Mouse (Mus musculus) midbrain, embryonic 12.5 days (tissue): ENCODE data around the gene Supt16. TPM values are rescaled to one million over a fixed set of nuclear protein-coding genes. Genes with fewer than 3 reads are reported as not detected.

Source experiments
- ATAC-seq: fragments of 200-750 bp; cut with Nextera tagmentation; 2 replicates; pipeline ENCODE4 v1.8.0; 2017; ENCODE audit warnings: low read depth, moderate TSS enrichment, moderate library complexity; ENCODE audit not compliant: low FRiP score
- H3K27ac ChIP-seq: fragments of 300-500 bp; sonication (generic); replicated peaks from 2 replicates; pipeline ENCODE4 v1.5.1; 2016; ENCODE audit warnings: mild to moderate bottlenecking
- H3K27me3 ChIP-seq: fragments of 300-500 bp; sonication (generic); 2 replicates; pipeline ENCODE4 v1.6.1; 2016; ENCODE audit warnings: mild to moderate bottlenecking
- H3K36me3 ChIP-seq: fragments of 300-500 bp; sonication (generic); 2 replicates; pipeline ENCODE4 v1.6.1; 2016
- H3K4me1 ChIP-seq: fragments of 300-500 bp; sonication (generic); 2 replicates; pipeline ENCODE4 v1.6.1; 2016
- H3K4me2 ChIP-seq: fragments of 300-500 bp; sonication (generic); replicated peaks from 2 replicates; pipeline ENCODE4 v1.6.1; 2016; ENCODE audit warnings: mild to moderate bottlenecking, moderate library complexity
- H3K4me3 ChIP-seq: fragments of 300-500 bp; sonication (generic); 2 replicates; pipeline ENCODE4 v1.5.1; 2016; ENCODE audit warnings: mild to moderate bottlenecking
- H3K9ac ChIP-seq: fragments of 300-500 bp; sonication (generic); replicated peaks from 2 replicates; pipeline ENCODE4 v1.6.1; 2016; ENCODE audit warnings: mild to moderate bottlenecking, moderate library complexity
- H3K9me3 ChIP-seq: fragments of 300-500 bp; sonication (generic); 2 replicates; pipeline ENCODE4 v1.6.1; 2016; ENCODE audit warnings: mild to moderate bottlenecking
- WGBS: fragments of 180-500 bp; shearing (Covaris S2); methylation state at CpG from one replicate; pipeline ENCODE4 v1.1.7; 2016; 5-methylcytosine and 5-hydroxymethylcytosine counted together
- polyA plus RNA-seq: library from polyadenylated mRNA; unstranded; fragments of >200 nt; fragmentation: Nextera tagmentation; extraction: Ambion mirVana; gene quantifications from 2 replicates; pipeline ENCODE4 v1.2.1, GENCODE M21; 2016

Gene Supt16
- 75.2 and 82.9 TPM in 2 replicates for polyA plus RNA-seq

DNA sequence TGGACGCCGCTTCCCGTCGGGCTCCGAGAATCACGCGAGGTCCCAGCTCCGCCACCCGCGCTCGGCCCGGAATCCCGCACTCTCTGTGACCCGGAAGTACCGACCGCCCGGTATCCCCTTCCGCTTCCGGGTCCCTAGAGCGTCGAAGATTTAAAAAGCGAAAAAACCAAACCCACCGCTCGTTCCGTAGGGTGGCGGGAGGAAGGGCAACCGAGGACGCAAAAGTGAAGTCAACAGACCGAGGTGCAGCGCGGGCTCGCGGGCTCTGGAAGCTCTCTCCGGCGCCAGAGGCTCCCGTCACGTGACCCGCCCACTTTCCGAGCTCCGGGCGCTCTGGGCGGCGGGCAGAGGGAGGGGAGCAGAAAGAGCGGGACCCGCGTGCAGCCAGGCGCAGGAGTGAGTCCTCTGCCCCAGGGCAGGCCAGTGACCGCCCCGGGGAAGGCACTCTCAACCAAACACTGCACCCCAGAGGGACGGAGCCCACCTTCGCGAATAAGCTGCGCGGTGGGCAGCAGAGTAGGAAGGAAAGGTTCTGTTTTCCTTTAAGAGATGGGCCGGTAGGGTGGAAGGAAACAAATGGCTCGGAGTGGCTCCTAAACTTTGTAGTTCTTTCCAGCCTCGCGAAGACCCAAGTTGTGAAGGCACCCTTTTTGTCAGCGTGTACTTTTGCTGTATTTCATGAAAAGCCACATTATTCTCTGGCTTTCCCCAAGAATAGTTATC lies at the start of gene Supt16:
Gene Supt16 (minus strand): TSS at position 261 of the 723 bp plus-strand sequence.
- peaks cover 15% of the 10 kb centered on the region for H3K4me1 ChIP-seq
- peak within 1 kb of the TSS; percentile 100 for H3K4me3 ChIP-seq
- peak within 1 kb of the TSS; percentile 98 for H3K9ac ChIP-seq
- H3K36me3 ChIP-seq: peaks cover 42% of the 10 kb centered on the region
- H3K9me3 ChIP-seq: no peaks in the 10 kb centered on the region
- no peaks in the 10 kb centered on the region for H3K27me3 ChIP-seq
- under 1% methylated on average over 59 of the region's 59 CpGs for WGBS
- H3K27ac ChIP-seq: peak within 1 kb of the TSS; percentile 98
- ATAC-seq: peak; percentile 96
- H3K4me2 ChIP-seq: peak within 1 kb of the TSS; percentile 68

DNA sequence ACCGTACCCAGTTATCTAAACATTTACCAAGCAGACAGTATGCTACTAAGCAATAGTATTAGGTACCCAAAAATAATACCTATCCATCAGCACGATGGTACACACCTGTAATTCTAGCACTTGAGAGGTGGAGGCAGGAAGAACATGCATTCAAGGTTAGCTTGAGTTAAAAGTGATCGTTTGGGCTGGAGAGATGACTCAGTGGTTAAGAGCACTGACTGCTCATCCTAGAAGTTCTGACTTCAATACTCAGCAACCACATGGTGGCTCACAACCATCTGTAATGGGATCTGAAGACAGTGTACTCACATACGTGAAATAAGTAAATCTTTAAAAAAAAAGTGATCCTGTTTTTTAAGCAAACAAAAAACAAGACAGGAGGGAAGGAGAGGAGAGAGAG lies 48.9 kb upstream of the Supt16 start:
- no peaks in the 10 kb centered on the region for H3K27me3 ChIP-seq
- no peak overlapping the region for H3K9ac ChIP-seq
- no peak overlapping the region for H3K27ac ChIP-seq
- peaks cover 13% of the 10 kb centered on the region for H3K4me1 ChIP-seq
- 85% methylated on average over 4 of the region's 4 CpGs for WGBS
- no peak overlapping the region for H3K4me2 ChIP-seq
- H3K4me3 ChIP-seq: no peak overlapping the region
- ATAC-seq: no peak
- no peaks in the 10 kb centered on the region for H3K9me3 ChIP-seq
- H3K36me3 ChIP-seq: no peaks in the 10 kb centered on the region

GRCm38 (mm10) chr14:52244690-52245042 lies 47.5 kb upstream of the Supt16 start:
- peak; percentile 87 for ATAC-seq
- WGBS: 8% methylated on average over 7 of the region's 7 CpGs
- peak overlapping the region; percentile 36; the same call in 1 of the 2 replicates for H3K27ac ChIP-seq

GRCm38 (mm10) chr14:52244041-52244689 lies 46.9 kb upstream of the Supt16 start:
- Histone ChIP-seq H3K4me1 (peaks cover 13% of the 10 kb centered on the region), H3K4me3 (peak overlapping the region; percentile 82), H3K9me3 (no peaks in the 10 kb centered on the region), H3K27me3 (no peaks in the 10 kb centered on the region), H3K4me2 (peak overlapping the region; percentile 83), H3K9ac (peak overlapping the region; percentile 86), H3K27ac (peak overlapping the region; percentile 54; the same call in 1 of the 2 replicates), H3K36me3 (peaks cover 4% of the 10 kb centered on the region; the same call in 1 of the 2 replicates)
- under 1% methylated on average over 32 of the region's 32 CpGs for WGBS
- ATAC-seq: peak; percentile 100

More at GRCm38 (mm10) chr14:52244690-52245042, 47.5 kb upstream of the Supt16 start:
- Histone ChIP-seq H3K27me3 (no peaks in the 10 kb centered on the region), H3K4me2 (peak overlapping the region; percentile 83), H3K36me3 (peaks cover 4% of the 10 kb centered on the region; the same call in 1 of the 2 replicates), H3K4me1 (peaks cover 13% of the 10 kb centered on the region), H3K9me3 (no peaks in the 10 kb centered on the region), H3K4me3 (peak overlapping the region; percentile 82), H3K9ac (peak overlapping the region; percentile 86)

DNA sequence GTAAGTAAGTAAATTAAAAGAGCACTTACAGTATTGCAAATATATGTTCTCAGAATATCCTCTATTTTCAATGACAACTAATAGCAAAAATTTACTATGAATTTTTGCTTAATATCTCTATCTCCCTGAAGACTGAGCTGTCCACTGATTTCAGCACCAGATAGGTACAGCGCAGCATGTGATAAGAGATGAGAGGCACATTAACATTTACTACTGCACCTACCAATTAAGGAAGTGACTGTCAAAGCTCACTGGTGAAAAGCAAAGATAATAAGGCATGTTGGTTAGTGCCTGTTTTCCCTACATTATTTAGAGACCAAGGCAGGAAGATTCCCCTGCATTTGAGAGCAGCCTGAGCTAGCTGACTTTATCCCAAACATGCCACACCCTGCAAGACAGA lies 39.0 kb upstream of the Supt16 start:
- Histone ChIP-seq H3K4me3 (no peak overlapping the region), H3K9ac (no peak overlapping the region), H3K27me3 (no peaks in the 10 kb centered on the region), H3K36me3 (peaks cover 68% of the 10 kb centered on the region), H3K9me3 (no peaks in the 10 kb centered on the region), H3K27ac (no peak overlapping the region), H3K4me2 (no peak overlapping the region), H3K4me1 (no peaks in the 10 kb centered on the region)
- no peak for ATAC-seq
- WGBS: 100% methylated on average over 1 of the region's 1 CpGs

DNA sequence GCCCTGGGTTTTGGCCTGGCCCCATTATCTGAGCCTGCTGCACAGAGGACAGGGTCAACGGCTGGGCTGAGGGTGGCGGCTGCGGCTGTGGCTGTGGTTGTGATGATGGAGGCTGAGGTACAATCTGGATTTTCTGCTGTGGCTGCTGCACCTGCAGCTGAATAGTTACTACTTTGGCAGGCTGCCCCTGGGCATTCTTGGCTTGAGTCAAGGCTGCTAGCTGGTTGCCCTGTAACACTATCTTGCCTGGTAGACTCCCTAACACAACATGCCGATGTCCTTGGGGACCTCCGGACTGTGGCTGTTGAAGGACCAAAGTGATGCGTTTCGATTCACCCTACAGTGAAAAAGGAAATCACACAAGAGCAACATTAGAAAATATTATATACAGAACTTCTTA lies 37.9 kb upstream of the Supt16 start:
- ATAC-seq: no peak
- H3K27ac ChIP-seq: no peak overlapping the region
- H3K4me1 ChIP-seq: no peaks in the 10 kb centered on the region
- H3K36me3 ChIP-seq: peaks cover 75% of the 10 kb centered on the region
- WGBS: 94% methylated on average over 7 of the region's 7 CpGs
- no peaks in the 10 kb centered on the region for H3K27me3 ChIP-seq
- no peaks in the 10 kb centered on the region for H3K9me3 ChIP-seq
- H3K9ac ChIP-seq: no peak overlapping the region
- H3K4me2 ChIP-seq: no peak overlapping the region
- H3K4me3 ChIP-seq: no peak overlapping the region

- ATAC-seq: no peak
- Histone ChIP-seq H3K9me3 (no peaks in the 10 kb centered on the region), H3K4me1 (no peaks in the 10 kb centered on the region), H3K4me3 (no peak overlapping the region), H3K9ac (no peak overlapping the region), H3K4me2 (no peak overlapping the region), H3K36me3 (peaks cover 99% of the 10 kb centered on the region), H3K27ac (no peak overlapping the region), H3K27me3 (no peaks in the 10 kb centered on the region)
- 86% methylated on average over 6 of the region's 6 CpGs for WGBS
Observed at GRCm38 (mm10) chr14:52232249-52232648, 35.0 kb upstream of the Supt16 start.

GRCm38 (mm10) chr14:52225972-52226371 lies 28.8 kb upstream of the Supt16 start:
- Histone ChIP-seq H3K36me3 (peaks cover 95% of the 10 kb centered on the region), H3K4me3 (no peak overlapping the region), H3K27ac (no peak overlapping the region), H3K4me2 (no peak overlapping the region), H3K9me3 (no peaks in the 10 kb centered on the region), H3K27me3 (no peaks in the 10 kb centered on the region), H3K9ac (no peak overlapping the region), H3K4me1 (no peaks in the 10 kb centered on the region)
- no peak for ATAC-seq
- 94% methylated on average over 2 of the region's 2 CpGs for whole genome bisulfite sequencing

DNA sequence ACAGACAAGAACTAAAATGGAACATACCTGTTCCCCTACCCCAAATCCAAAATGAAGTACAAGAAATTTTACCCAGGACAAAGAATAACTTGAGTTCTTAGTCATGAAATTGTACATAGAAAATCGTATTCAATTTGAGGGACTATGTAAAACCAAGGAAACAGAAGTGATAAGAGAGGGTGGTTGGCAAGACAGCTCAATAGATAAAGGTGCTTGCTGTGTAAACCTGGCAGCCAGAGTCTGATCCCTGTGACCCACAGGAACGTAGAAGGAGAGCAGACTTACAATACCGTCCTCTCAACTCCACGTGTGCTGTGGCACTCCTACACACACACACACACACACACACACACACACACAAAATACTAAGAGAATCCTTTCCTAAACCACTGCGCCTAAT lies 20.0 kb upstream of the Supt16 start:
- peaks cover 92% of the 10 kb centered on the region for H3K36me3 ChIP-seq
- no peak for ATAC-seq
- no peak overlapping the region for H3K4me2 ChIP-seq
- no peak overlapping the region for H3K9ac ChIP-seq
- no peak overlapping the region for H3K27ac ChIP-seq
- WGBS: 89% methylated on average over 5 of the region's 5 CpGs
- no peak overlapping the region for H3K4me3 ChIP-seq
- H3K9me3 ChIP-seq: no peaks in the 10 kb centered on the region
- no peaks in the 10 kb centered on the region for H3K27me3 ChIP-seq
- H3K4me1 ChIP-seq: no peaks in the 10 kb centered on the region

GRCm38 (mm10) chr14:52199412-52199811 lies 2.2 kb upstream of the Supt16 start:
- Histone ChIP-seq H3K9me3 (no peaks in the 10 kb centered on the region), H3K36me3 (peaks cover 52% of the 10 kb centered on the region), H3K4me3 (no peak overlapping the region), H3K27me3 (no peaks in the 10 kb centered on the region), H3K4me2 (no peak overlapping the region), H3K9ac (no peak overlapping the region), H3K27ac (no peak overlapping the region), H3K4me1 (peaks cover 15% of the 10 kb centered on the region)
- WGBS: 97% methylated on average over 4 of the region's 4 CpGs
- ATAC-seq: no peak

GRCm38 (mm10) chr14:52198141-52198540 lies 925 bp upstream of the Supt16 start:
- H3K27ac ChIP-seq: no peak overlapping the region; the same call in 1 of the 2 replicates
- H3K9me3 ChIP-seq: no peaks in the 10 kb centered on the region
- peaks cover 45% of the 10 kb centered on the region for H3K36me3 ChIP-seq
- H3K4me3 ChIP-seq: peak overlapping the region; percentile 100
- peaks cover 15% of the 10 kb centered on the region for H3K4me1 ChIP-seq
- no peaks in the 10 kb centered on the region for H3K27me3 ChIP-seq
- peak overlapping the region; percentile 98; the same call in 1 of the 2 replicates for H3K9ac ChIP-seq
- WGBS: 21% methylated on average over 3 of the region's 3 CpGs
- no peak for ATAC-seq
- peak overlapping the region; percentile 68 for H3K4me2 ChIP-seq
